Mouse (Mus musculus) ES-Bruce4 (cell line): ENCODE results near the gene Uhrf1.

Source experiments
- CTCF ChIP-seq: IDR thresholded peaks from one replicate; pipeline ENCODE4 v1.8.1; 2011; ENCODE audit warnings: low read depth, low read length
- EP300 ChIP-seq: IDR thresholded peaks from 2 replicates; pipeline ENCODE4 v1.6.1; 2011; ENCODE audit warnings: low read depth, low read length; ENCODE audit not compliant: insufficient read depth
- POLR2A ChIP-seq: IDR thresholded peaks from one replicate; pipeline ENCODE4 v1.8.1; 2011; ENCODE audit warnings: low read length; ENCODE audit not compliant: insufficient read depth

DNA sequence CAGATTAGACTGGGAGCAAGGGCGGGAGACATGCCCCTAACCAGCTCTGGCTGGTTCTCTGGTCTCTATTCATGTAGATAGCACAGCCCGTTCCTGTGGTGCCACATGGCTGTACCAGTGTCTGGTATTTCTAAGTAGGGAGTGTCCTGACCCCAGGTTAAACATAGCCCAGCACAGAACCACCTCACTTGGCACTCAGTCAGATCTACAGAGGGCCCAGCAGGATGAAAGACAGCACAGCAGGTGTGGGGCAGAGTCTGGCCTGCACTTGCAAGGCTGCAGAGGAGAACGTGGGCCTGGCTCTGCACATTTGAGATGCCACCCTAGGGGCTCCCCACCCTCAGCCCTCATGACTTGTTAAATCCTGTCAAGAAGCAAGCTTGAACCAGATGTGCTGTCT, 42.0 kb upstream of the Uhrf1 start:
- no peak for TF ChIP-seq CTCF
- no peak for TF ChIP-seq EP300
- TF ChIP-seq POLR2A = no peak
